Mouse (Mus musculus) cerebellum, adult 8-10 months (tissue): ENCODE data around the gene Rora.

Experiments
- DNase-seq: peaks from one replicate; pipeline ENCODE4 v3.0.0; 2022

The Rora gene

GRCm38 (mm10) chr9:68825841-68826240 is 172.3 kb downstream of the Rora start:
- DNase-seq: no peak

- DNase-seq: no peak
These were observed 173.9 kb downstream of the Rora start for GRCm38 (mm10) chr9:68827441-68827840.

GRCm38 (mm10) chr9:68829903-68830302 is 176.3 kb downstream of the Rora start:
- no peak for DNase-seq

- no peak for DNase-seq
These were observed 179.7 kb downstream of the Rora start for GRCm38 (mm10) chr9:68833323-68833722.

GRCm38 (mm10) chr9:68835037-68835649 is 181.6 kb downstream of the Rora start:
- no peak for DNase-seq

- no peak for DNase-seq
These were observed 188.7 kb downstream of the Rora start for GRCm38 (mm10) chr9:68842134-68842892.

GRCm38 (mm10) chr9:68845556-68845955 is 192.0 kb downstream of the Rora start:
- DNase-seq: no peak

GRCm38 (mm10) chr9:68850321-68850720 is 196.7 kb downstream of the Rora start:
- no peak for DNase-seq

GRCm38 (mm10) chr9:68852201-68852600 is 198.6 kb downstream of the Rora start:
- DNase-seq: no peak

GRCm38 (mm10) chr9:68852934-68853333 is 199.3 kb downstream of the Rora start:
- DNase-seq: no peak

- no peak for DNase-seq
These were observed 205.9 kb downstream of the Rora start for GRCm38 (mm10) chr9:68859500-68859899.

- no peak for DNase-seq
These were observed 212.7 kb downstream of the Rora start for GRCm38 (mm10) chr9:68866317-68866716.

GRCm38 (mm10) chr9:68873838-68874237 is 220.3 kb downstream of the Rora start:
- DNase-seq: no peak

GRCm38 (mm10) chr9:68874544-68874943 is 221.0 kb downstream of the Rora start:
- DNase-seq: no peak

- no peak for DNase-seq
These were observed 222.2 kb downstream of the Rora start for GRCm38 (mm10) chr9:68875791-68876190.

GRCm38 (mm10) chr9:68876289-68876688 is 222.7 kb downstream of the Rora start:
- no peak for DNase-seq

GRCm38 (mm10) chr9:68881896-68882295 is 228.3 kb downstream of the Rora start:
- DNase-seq: no peak

- no peak for DNase-seq
These were observed 229.4 kb downstream of the Rora start for GRCm38 (mm10) chr9:68883005-68883404.

- DNase-seq: no peak
These were observed 230.1 kb downstream of the Rora start for GRCm38 (mm10) chr9:68883687-68884086.

- no peak for DNase-seq
These were observed 231.0 kb downstream of the Rora start for GRCm38 (mm10) chr9:68884451-68885035.

- DNase-seq: no peak
These were observed 235.1 kb downstream of the Rora start for GRCm38 (mm10) chr9:68888670-68889069.

- no peak for DNase-seq
These were observed 237.8 kb downstream of the Rora start for GRCm38 (mm10) chr9:68891431-68891830.

GRCm38 (mm10) chr9:68892356-68892755 is 238.8 kb downstream of the Rora start:
- DNase-seq: no peak

- DNase-seq: no peak
These were observed 239.3 kb downstream of the Rora start for GRCm38 (mm10) chr9:68892859-68893258.
